Mouse (Mus musculus) megakaryocyte, adult 5-6 weeks (primary cell): ENCODE results near the gene Pycard. TPM values are rescaled to one million over a fixed set of nuclear protein-coding genes. Genes with fewer than 3 reads are reported as not detected.
"Not testable (repeated sequence)": the region's sequence is repeated elsewhere in the genome, so short reads cannot be mapped to it uniquely, and the experiment has no call there.

Experiments used
- ATAC-seq: 2 replicates; pipeline ENCODE4 v1.8.0; 2016; ENCODE audit warnings: mild to moderate bottlenecking, inconsistent platforms; ENCODE audit not compliant: poor library complexity, severe bottlenecking
- total RNA-seq, 2 experiments: library from RNA; stranded (forward) in 1 of 2; stranded (reverse) in 1 of 2; fragments of 153-499, 151-499 nt in 1 of 2; fragments of 221-1000, 200-1000 nt in 1 of 2; gene quantifications; 2 replicates each; pipeline versions ENCODE4 v1.2.3 to v1.2.4; 2015 to 2017

Gene Pycard
- total RNA-seq (2015) (251 and 323 TPM in 2 replicates), total RNA-seq (2017) (48.0 and 56.5 TPM in 2 replicates)

GRCm38 (mm10) chr7:127993341-127993977 is at the start of gene Pycard:
TSS of gene Pycard (minus strand) at chr7:127993867.
- peak; percentile 87 for ATAC-seq

- ATAC-seq, result peak; percentile 73
Measured at GRCm38 (mm10) chr7:128042161-128042820, 48.6 kb upstream of the Pycard start.

- no peak for ATAC-seq
Measured at GRCm38 (mm10) chr7:128033616-128034015, 39.9 kb upstream of the Pycard start.

- no peak for ATAC-seq
Measured at GRCm38 (mm10) chr7:128032989-128033293, 39.3 kb upstream of the Pycard start.

- ATAC-seq, result no peak
Measured at GRCm38 (mm10) chr7:128032290-128032988, 38.8 kb upstream of the Pycard start.

GRCm38 (mm10) chr7:128031403-128031976 is 37.8 kb upstream of the Pycard start:
- no peak for ATAC-seq

GRCm38 (mm10) chr7:128025381-128025780 is 31.7 kb upstream of the Pycard start:
- ATAC-seq, result peak; percentile 88

GRCm38 (mm10) chr7:128024932-128025331 is 31.3 kb upstream of the Pycard start:
- ATAC-seq, result peak; percentile 6; the same call in 1 of the 2 replicates

- peak; percentile 57 for ATAC-seq
Measured at GRCm38 (mm10) chr7:128024364-128024763, 30.7 kb upstream of the Pycard start.

- ATAC-seq, result no peak
Measured at GRCm38 (mm10) chr7:128023565-128023964, 29.9 kb upstream of the Pycard start.

- ATAC-seq, result no peak
Measured at GRCm38 (mm10) chr7:128022974-128023373, 29.3 kb upstream of the Pycard start.

GRCm38 (mm10) chr7:128019187-128019586 is 25.5 kb upstream of the Pycard start:
- ATAC-seq, result peak; percentile 83

- peak; percentile 63; the same call in 1 of the 2 replicates for ATAC-seq
Measured at GRCm38 (mm10) chr7:128018275-128018674, 24.6 kb upstream of the Pycard start.

- no peak for ATAC-seq
Measured at GRCm38 (mm10) chr7:128016650-128017049, 23.0 kb upstream of the Pycard start.

- ATAC-seq, result not testable (repeated sequence)
Measured at GRCm38 (mm10) chr7:128016134-128016533, 22.5 kb upstream of the Pycard start.

- no peak for ATAC-seq
Measured at GRCm38 (mm10) chr7:128013116-128013515, 19.4 kb upstream of the Pycard start.

GRCm38 (mm10) chr7:128012136-128012780 is 18.6 kb upstream of the Pycard start:
- ATAC-seq, result no peak

- ATAC-seq, result no peak
Measured at GRCm38 (mm10) chr7:128009715-128010340, 16.2 kb upstream of the Pycard start.

- ATAC-seq, result no peak
Measured at GRCm38 (mm10) chr7:128006193-128006592, 12.5 kb upstream of the Pycard start.
